Mouse (Mus musculus) liver, embryonic 14.5 days (tissue): ENCODE measurements around the gene Lhb.

Source experiments
- CTCF ChIP-seq: IDR thresholded peaks from 2 replicates; pipeline ENCODE4 v1.5.1; 2016; ENCODE audit warnings: antibody characterized with exemption, low read depth, control low read depth
- EP300 ChIP-seq: IDR thresholded peaks from 2 replicates; pipeline ENCODE4 v1.6.1; 2016; ENCODE audit warnings: antibody characterized with exemption, low read depth

DNA sequence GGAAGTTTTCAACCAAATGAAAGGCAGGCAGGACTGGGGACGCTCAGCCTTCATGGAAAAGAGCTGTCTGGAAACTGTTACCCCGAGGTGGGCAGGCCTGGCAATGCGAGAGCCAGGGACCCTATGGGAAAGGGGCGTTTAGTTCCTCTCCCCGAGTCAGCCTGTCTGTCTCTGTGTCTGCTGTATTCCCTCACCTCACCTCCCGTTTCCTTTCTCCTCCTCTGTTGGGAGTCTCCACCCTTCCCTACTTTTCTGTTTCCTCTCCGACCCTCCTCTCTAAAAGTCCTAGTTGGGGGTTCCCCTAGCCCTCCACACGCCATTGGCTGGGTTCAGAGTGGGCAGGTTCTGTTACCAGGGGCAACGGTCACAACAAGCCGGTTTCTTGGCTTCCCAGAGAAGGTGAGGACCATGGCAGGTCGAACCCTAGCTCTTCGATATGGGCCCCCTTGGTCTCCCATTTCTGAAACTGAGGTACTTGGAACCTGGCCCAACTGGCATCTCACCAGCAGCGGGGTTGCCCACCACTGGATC lies 2.6 kb upstream of the Lhb start:
- TF ChIP-seq CTCF (no peak), EP300 (no peak)
